Mouse (Mus musculus): Measurements from ENCODE around the gene Gm31371. TPM values are rescaled to one million over a fixed set of nuclear protein-coding genes. Genes with fewer than 3 reads are reported as not detected.
"Not testable (repeated sequence)": the region's sequence is repeated elsewhere in the genome, so short reads cannot be mapped to it uniquely, and the experiment has no call there.

The Gm31371 gene
- total RNA-seq, 1 experiment = 0.13 TPM

DNA sequence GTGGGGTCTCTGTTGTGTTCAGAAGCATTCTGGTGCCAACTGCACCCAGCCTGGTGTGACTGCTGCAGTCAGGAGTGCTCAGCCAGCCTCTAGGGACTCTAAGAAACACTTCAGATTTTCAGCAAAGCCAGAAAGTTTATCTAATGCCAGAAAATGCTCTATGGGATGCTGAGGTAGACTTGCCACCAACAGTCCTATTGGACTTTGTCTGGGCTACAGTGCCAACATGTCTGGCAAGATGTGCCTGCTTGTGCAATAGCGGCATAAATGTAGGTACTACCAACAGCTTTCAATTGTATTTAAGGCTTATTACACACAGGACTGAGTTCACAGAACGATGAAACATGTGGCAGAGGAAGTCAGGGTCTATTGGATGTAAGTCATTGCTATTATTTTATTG lies 57.7 kb downstream of the Gm31371 start:
- H3K4me3 ChIP-seq (ENCODE audit: insufficient read depth in 1 of 2, low read depth in 1 of 2, low read length in 2 of 2, poor library complexity in 1 of 2, severe bottlenecking in 1 of 2) = no peak overlapping the region
- no peaks in the 10 kb centered on the region for H3K9me3 ChIP-seq (ENCODE audit: control insufficient read depth, insufficient read depth, low read depth, low read length)
- H3K27ac ChIP-seq (ENCODE audit: insufficient read depth, low read depth, low read length, poor library complexity, severe bottlenecking) = no peak overlapping the region
- DNase-seq (ENCODE audit: low read depth, low spot score) = no peak
- H3K9ac ChIP-seq (ENCODE audit: insufficient read depth, low read depth, low read length, poor library complexity, severe bottlenecking) = no peak overlapping the region
- in situ Hi-C loops (cut with MboI; ENCODE audit: low sequenced_read_pairs in 2 of 2, unreplicated experiment in 2 of 2) = no loop called here
- H3K4me1 ChIP-seq (ENCODE audit: control insufficient read depth in 2 of 2, insufficient read depth in 2 of 2, low read length in 2 of 2, poor library complexity in 1 of 2) = no peaks in the 10 kb centered on the region
- H3K36me3 ChIP-seq (ENCODE audit: control insufficient read depth, insufficient read depth, low read length, poor library complexity, severe bottlenecking) = no peaks in the 10 kb centered on the region
- TF ChIP-seq ZNF384 (IDR thresholded peaks at IDR 0.05; ENCODE audit: low read depth, low read length) = no peak
- TF ChIP-seq MAFK (IDR thresholded peaks at IDR 0.05; ENCODE audit: insufficient read depth, low read depth, low read length) = no peak
- TF ChIP-seq HCFC1 (IDR thresholded peaks at IDR 0.05; ENCODE audit: borderline replicate concordance, insufficient read depth, low read length) = no peak
- no peak for TF ChIP-seq CHD2 (IDR thresholded peaks at IDR 0.05; ENCODE audit: low read depth, low read length)

DNA sequence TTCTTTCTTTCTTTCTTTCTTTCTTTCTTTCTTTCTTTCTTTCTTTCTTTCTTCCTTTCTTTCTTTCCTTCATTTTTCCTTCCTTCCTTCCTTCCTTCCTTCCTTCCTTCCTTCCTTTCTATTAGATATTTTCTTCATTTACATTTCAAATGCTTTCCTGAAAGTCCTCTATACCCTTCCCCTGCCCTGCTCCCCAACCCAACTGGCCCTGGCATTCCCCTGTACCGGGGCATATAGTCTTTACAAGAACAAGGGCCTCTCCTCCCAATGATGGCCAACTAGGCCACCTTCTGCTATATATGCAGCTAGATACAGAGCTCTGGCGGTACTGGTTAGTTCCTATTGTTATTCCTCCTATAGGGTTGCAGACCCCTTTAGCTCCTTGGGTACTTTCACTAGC lies 60.6 kb downstream of the Gm31371 start:
- in situ Hi-C loops (cut with MboI; ENCODE audit: low sequenced_read_pairs in 2 of 2, unreplicated experiment in 2 of 2); H3K36me3 ChIP-seq (ENCODE audit: control insufficient read depth, insufficient read depth, low read length, poor library complexity, severe bottlenecking); H3K4me3 ChIP-seq (ENCODE audit: insufficient read depth in 1 of 2, low read depth in 1 of 2, low read length in 2 of 2, poor library complexity in 1 of 2, severe bottlenecking in 1 of 2); H3K4me1 ChIP-seq (ENCODE audit: control insufficient read depth in 2 of 2, insufficient read depth in 2 of 2, low read length in 2 of 2, poor library complexity in 1 of 2); H3K27ac ChIP-seq (ENCODE audit: insufficient read depth, low read depth, low read length, poor library complexity, severe bottlenecking); DNase-seq (ENCODE audit: low read depth, low spot score); H3K9me3 ChIP-seq (ENCODE audit: control insufficient read depth, insufficient read depth, low read depth, low read length); H3K9ac ChIP-seq (ENCODE audit: insufficient read depth, low read depth, low read length, poor library complexity, severe bottlenecking): not testable (repeated sequence)

DNA sequence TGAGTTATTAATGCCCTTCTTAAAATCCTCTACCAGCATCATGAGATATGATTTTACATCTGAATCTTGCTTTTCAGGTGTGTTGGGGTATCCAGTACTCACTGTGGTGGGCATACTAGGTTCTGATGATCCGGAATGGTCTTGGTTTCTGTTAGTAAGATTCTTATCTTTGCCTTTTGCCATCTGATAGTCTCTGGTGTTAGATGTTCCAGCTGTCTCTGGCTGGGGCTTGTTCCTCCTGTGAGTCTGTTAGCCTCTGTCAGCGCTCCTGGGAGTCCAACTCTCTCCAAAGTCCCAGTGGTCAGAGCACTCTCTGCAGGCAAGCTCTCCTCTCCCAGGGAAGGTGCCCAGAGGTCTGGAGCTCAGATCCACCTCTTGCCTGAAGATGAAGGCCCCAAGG lies 65.0 kb downstream of the Gm31371 start:
- DNase-seq (ENCODE audit: low read depth, low spot score); H3K9ac ChIP-seq (ENCODE audit: insufficient read depth, low read depth, low read length, poor library complexity, severe bottlenecking); H3K4me1 ChIP-seq (ENCODE audit: control insufficient read depth in 2 of 2, insufficient read depth in 2 of 2, low read length in 2 of 2, poor library complexity in 1 of 2); H3K36me3 ChIP-seq (ENCODE audit: control insufficient read depth, insufficient read depth, low read length, poor library complexity, severe bottlenecking); H3K27ac ChIP-seq (ENCODE audit: insufficient read depth, low read depth, low read length, poor library complexity, severe bottlenecking); H3K9me3 ChIP-seq (ENCODE audit: control insufficient read depth, insufficient read depth, low read depth, low read length); H3K4me3 ChIP-seq (ENCODE audit: insufficient read depth in 1 of 2, low read depth in 1 of 2, low read length in 2 of 2, poor library complexity in 1 of 2, severe bottlenecking in 1 of 2); in situ Hi-C loops (cut with MboI; ENCODE audit: low sequenced_read_pairs in 2 of 2, unreplicated experiment in 2 of 2): not testable (repeated sequence)

- H3K9ac ChIP-seq (ENCODE audit: insufficient read depth, low read depth, low read length, poor library complexity, severe bottlenecking); DNase-seq (ENCODE audit: low read depth, low spot score); H3K27ac ChIP-seq (ENCODE audit: insufficient read depth, low read depth, low read length, poor library complexity, severe bottlenecking); H3K4me1 ChIP-seq (ENCODE audit: control insufficient read depth in 2 of 2, insufficient read depth in 2 of 2, low read length in 2 of 2, poor library complexity in 1 of 2); H3K9me3 ChIP-seq (ENCODE audit: control insufficient read depth, insufficient read depth, low read depth, low read length); H3K4me3 ChIP-seq (ENCODE audit: insufficient read depth in 1 of 2, low read depth in 1 of 2, low read length in 2 of 2, poor library complexity in 1 of 2, severe bottlenecking in 1 of 2); H3K36me3 ChIP-seq (ENCODE audit: control insufficient read depth, insufficient read depth, low read length, poor library complexity, severe bottlenecking); in situ Hi-C loops (cut with MboI; ENCODE audit: low sequenced_read_pairs in 2 of 2, unreplicated experiment in 2 of 2): not testable (repeated sequence)
Measured at GRCm38 (mm10) chr8:19975237-19975636, 72.0 kb downstream of the Gm31371 start.

Other genes starting within 250 kb of the Gm31371 start
- not detected in 2 replicates for gene 4930467E23Rik, start 173.8 kb upstream of the Gm31371 start, total RNA-seq (2012; rRNA removed)